Mouse (Mus musculus) spleen, adult 2 months (tissue): ENCODE measurements around the gene Sympk. TPM values are rescaled to one million over a fixed set of nuclear protein-coding genes. Genes with fewer than 3 reads are reported as not detected.

Source experiments
- DNase-seq, 2 experiments: peaks; one replicate each; pipeline versions ENCODE4 v3.0.0 to v3.0.0-alpha.2; 2012 to 2021; ENCODE audit warnings: low spot score in 2 of 2, low read depth in 1 of 2
- H3K27ac ChIP-seq: fragments of 200-500 bp; 2 replicates; pipeline ENCODE4 v1.5.1; 2012; ENCODE audit warnings: low read length, inconsistent platforms; ENCODE audit not compliant: insufficient read depth
- H3K27me3 ChIP-seq: fragments of 200-500 bp; 2 replicates; pipeline ENCODE4 v1.6.1; 2012; ENCODE audit warnings: mild to moderate bottlenecking, moderate library complexity, low read length, inconsistent platforms; ENCODE audit not compliant: control insufficient read depth, insufficient read depth
- H3K36me3 ChIP-seq: fragments of 200-500 bp; 2 replicates; pipeline ENCODE4 v1.6.1; 2012; ENCODE audit warnings: mild to moderate bottlenecking, low read length, inconsistent platforms; ENCODE audit not compliant: control insufficient read depth, insufficient read depth
- H3K4me1 ChIP-seq: fragments of 200-500 bp; 2 replicates; pipeline ENCODE4 v1.6.1; 2011; ENCODE audit warnings: inconsistent platforms; ENCODE audit not compliant: control insufficient read depth, insufficient read depth, insufficient read length
- H3K4me3 ChIP-seq: fragments of 200-500 bp; 2 replicates; pipeline ENCODE4 v1.5.1; 2011; ENCODE audit warnings: mild to moderate bottlenecking, inconsistent platforms; ENCODE audit not compliant: insufficient read depth, insufficient read length; ENCODE audit errors: extremely low read depth
- CTCF ChIP-seq: fragments of 200-500 bp; IDR thresholded peaks from 2 replicates; pipeline ENCODE4 v1.5.1; 2011; ENCODE audit warnings: mild to moderate bottlenecking, inconsistent platforms; ENCODE audit not compliant: insufficient read depth, insufficient read length, insufficient replicate concordance; ENCODE audit errors: extremely low read depth
- POLR2A ChIP-seq: fragments of 200-500 bp; IDR thresholded peaks from 2 replicates; pipeline ENCODE4 v1.6.1; 2011; ENCODE audit warnings: low read depth, low read length, inconsistent platforms
- WGBS: fragments of 180-500 bp; shearing (Covaris S2); methylation state at CpG from one replicate; pipeline ENCODE4 v1.1.7; 2018; 5-methylcytosine and 5-hydroxymethylcytosine counted together
- polyA plus RNA-seq: library from polyadenylated mRNA; depleted of rRNA; stranded (reverse); fragments of >200 nt; gene quantifications from 2 replicates; pipeline ENCODE4 v1.2.3, GENCODE M21; 2012

The Sympk gene
- polyA plus RNA-seq, 1 experiment, result 67.2 TPM

- Histone ChIP-seq H3K27ac (no peak overlapping the region), H3K27me3 (no peaks in the 10 kb centered on the region), H3K36me3 (peaks cover 48% of the 10 kb centered on the region), H3K4me3 (no peak overlapping the region), H3K4me1 (no peaks in the 10 kb centered on the region)
- WGBS, result 74% methylated on average over 5 of the region's 5 CpGs
- DNase-seq, result no peak
- TF ChIP-seq POLR2A (no peak), CTCF (no peak)
Measured at GRCm38 (mm10) chr7:19049252-19049651, 25.1 kb downstream of the Sympk start.

GRCm38 (mm10) chr7:19050172-19050571 is 26.0 kb downstream of the Sympk start:
- no peaks in the 10 kb centered on the region for H3K4me1 ChIP-seq
- TF ChIP-seq POLR2A (no peak), CTCF (no peak)
- no peak for DNase-seq
- 58% methylated on average over 8 of the region's 8 CpGs for WGBS
- no peak overlapping the region for H3K27ac ChIP-seq
- peaks cover 48% of the 10 kb centered on the region for H3K36me3 ChIP-seq
- H3K4me3 ChIP-seq, result no peak overlapping the region
- no peaks in the 10 kb centered on the region for H3K27me3 ChIP-seq

- Histone ChIP-seq H3K36me3 (peaks cover 43% of the 10 kb centered on the region), H3K4me1 (no peaks in the 10 kb centered on the region), H3K27me3 (no peaks in the 10 kb centered on the region), H3K27ac (no peak overlapping the region), H3K4me3 (no peak overlapping the region)
- WGBS, result 88% methylated on average over 4 of the region's 4 CpGs
- no peak for DNase-seq
- no peak for TF ChIP-seq CTCF
- no peak for TF ChIP-seq POLR2A
Measured at GRCm38 (mm10) chr7:19051161-19051560, 27.0 kb downstream of the Sympk start.

GRCm38 (mm10) chr7:19052345-19053135 is 28.4 kb downstream of the Sympk start:
- no peak overlapping the region for H3K4me3 ChIP-seq
- no peak for DNase-seq
- no peaks in the 10 kb centered on the region for H3K4me1 ChIP-seq
- TF ChIP-seq CTCF (no peak), POLR2A (no peak)
- H3K27me3 ChIP-seq, result no peaks in the 10 kb centered on the region
- 92% methylated on average over 15 of the region's 15 CpGs for WGBS
- H3K27ac ChIP-seq, result no peak overlapping the region
- H3K36me3 ChIP-seq, result peaks cover 34% of the 10 kb centered on the region

GRCm38 (mm10) chr7:19053136-19053532 is 29.0 kb downstream of the Sympk start:
- DNase-seq, result no peak
- TF ChIP-seq POLR2A (no peak), CTCF (no peak)
- Histone ChIP-seq H3K4me1 (no peaks in the 10 kb centered on the region), H3K36me3 (peaks cover 28% of the 10 kb centered on the region), H3K4me3 (no peak overlapping the region), H3K27ac (no peak overlapping the region), H3K27me3 (no peaks in the 10 kb centered on the region)
- WGBS, result 95% methylated on average over 7 of the region's 7 CpGs

GRCm38 (mm10) chr7:19054047-19054776 is 30.0 kb downstream of the Sympk start, which contains the start of gene Rsph6a:
Rsph6a (plus strand) TSS chr7:19054690.
- H3K36me3 ChIP-seq, result peaks cover 19% of the 10 kb centered on the region
- TF ChIP-seq CTCF (peak; percentile 24; the same call in 1 of the 2 replicates), POLR2A (no peak)
- DNase-seq, result no peak
- H3K27ac ChIP-seq, result no peak within 1 kb of the TSS
- no peaks in the 10 kb centered on the region for H3K4me1 ChIP-seq
- H3K27me3 ChIP-seq, result no peaks in the 10 kb centered on the region
- WGBS, result 79% methylated on average over 33 of the region's 33 CpGs
- no peak within 1 kb of the TSS for H3K4me3 ChIP-seq

GRCm38 (mm10) chr7:19054777-19055076 is 30.6 kb downstream of the Sympk start:
- no peaks in the 10 kb centered on the region for H3K27me3 ChIP-seq
- H3K36me3 ChIP-seq, result peaks cover 15% of the 10 kb centered on the region
- WGBS, result 93% methylated on average over 9 of the region's 9 CpGs
- no peaks in the 10 kb centered on the region for H3K4me1 ChIP-seq
- DNase-seq, result no peak
- no peak overlapping the region for H3K4me3 ChIP-seq
- no peak overlapping the region for H3K27ac ChIP-seq
- TF ChIP-seq POLR2A (no peak), CTCF (no peak)
